9 mouse cellular contexts compared by ENCODE assay signal in the genomic region with DNA sequence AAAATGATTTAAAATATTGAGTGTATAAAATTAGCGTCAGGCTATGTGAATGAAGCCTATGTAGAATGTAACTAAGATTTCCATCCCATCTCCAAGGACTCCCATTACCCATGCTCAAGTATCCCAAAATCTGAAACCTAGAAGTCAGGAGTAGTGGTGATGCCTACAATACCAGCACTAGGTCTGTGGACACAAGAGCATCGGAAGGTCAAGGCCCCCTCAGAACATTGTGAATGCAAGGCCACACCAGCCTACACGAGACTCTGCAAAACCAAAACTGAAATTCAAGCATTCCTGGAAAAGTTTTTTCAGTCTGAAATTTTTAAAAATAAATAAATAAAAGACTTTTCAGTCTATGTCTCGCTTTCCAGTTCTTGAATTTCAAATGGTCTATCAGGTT. TPM values are rescaled to one million over a fixed set of nuclear protein-coding genes. Genes with fewer than 3 reads are reported as not detected.
DNase-seq lines count a peak whose midpoint lies in the region; ATAC-seq and TF ChIP-seq lines count a peak whose summit lies in the region.
"Had no signal": no experiment of that assay in that cellular context is flagged by ENCODE, and none has a peak within 500 bp of the region (broad histone marks: within the 10 kb centered on the region; RNA-seq: fewer than 3 reads in every experiment).

No protein-coding gene starts in this region.

- no peak for TF ChIP-seq CTCF in heart, adult 2 months (IDR thresholded peaks at IDR 0.05)

- H3K4me1 ChIP-seq in heart, adult 2 months (ENCODE audit: control insufficient read depth, insufficient read depth, low read length): peaks cover 29% of the 10 kb centered on the region
- H3K4me1 ChIP-seq in heart, embryonic 16.5 days (ENCODE audit: control insufficient read depth, insufficient read depth, low read length): peaks cover 63% of the 10 kb centered on the region

- H3K4me2 ChIP-seq in heart, embryonic 16.5 days (ENCODE audit: low read depth, low read length): no peak overlapping the region
- H3K4me2 ChIP-seq: forebrain, embryonic 15.5 days; hindbrain, embryonic 15.5 days had no signal

- H3K27ac ChIP-seq in heart, adult 2 months: peak overlapping the region; percentile 83
- peak overlapping the region; percentile 91 for H3K27ac ChIP-seq in heart, embryonic 16.5 days (ENCODE audit: low read length)
- H3K27ac ChIP-seq: forebrain, embryonic 15.5 days; hindbrain, embryonic 15.5 days had no signal

- peak; percentile 31 to 35 for DNase-seq in adrenal gland, postnatal 36 days
- DNase-seq in adrenal gland, postnatal 4 days (ENCODE audit: low spot score in 2 of 2): no peak
- DNase-seq in heart, adult 2 months: no peak
- DNase-seq in heart, postnatal 14 days: no peak
- DNase-seq in heart, adult 9 months (ENCODE audit: low spot score in 2 of 2): no peak
- DNase-seq in thymus, postnatal 0 days (ENCODE audit: low spot score): no peak

- no peak for TF ChIP-seq EP300 in heart, adult 2 months (IDR thresholded peaks at IDR 0.05; ENCODE audit: insufficient read depth, low read depth, low read length)

- no peak for TF ChIP-seq POLR2A in heart, adult 2 months (IDR thresholded peaks at IDR 0.05; ENCODE audit: insufficient read depth, low read depth, low read length)

- H3K4me3 ChIP-seq in heart, adult 2 months: no peak overlapping the region
- H3K4me3 ChIP-seq in heart, embryonic 16.5 days (ENCODE audit: low read length): no peak overlapping the region
- H3K4me3 ChIP-seq: forebrain, embryonic 15.5 days; hindbrain, embryonic 15.5 days had no signal

- whole genome bisulfite sequencing in heart, adult 2 months: 59% methylated on average over 4 of the region's 4 CpGs
- 76% methylated on average over 4 of the region's 4 CpGs for WGBS in heart, embryonic 16.5 days

- no peaks in the 10 kb centered on the region for H3K27me3 ChIP-seq in heart, adult 2 months (ENCODE audit: control insufficient read depth, insufficient read depth, low read length)
- H3K27me3 ChIP-seq in heart, embryonic 16.5 days (ENCODE audit: control insufficient read depth, insufficient read depth, low read length): no peaks in the 10 kb centered on the region
- H3K27me3 ChIP-seq: forebrain, embryonic 15.5 days; hindbrain, embryonic 15.5 days had no signal

- H3K36me3 ChIP-seq in heart, adult 2 months (ENCODE audit: control insufficient read depth, insufficient read depth, low read length): peaks cover 12% of the 10 kb centered on the region
- H3K36me3 ChIP-seq in heart, embryonic 16.5 days (ENCODE audit: control insufficient read depth, insufficient read depth): no peaks in the 10 kb centered on the region
- H3K36me3 ChIP-seq: forebrain, embryonic 15.5 days; hindbrain, embryonic 15.5 days had no signal

- no peak overlapping the region for H3K9ac ChIP-seq in heart, adult 2 months (ENCODE audit: low read depth, low read length)
- no peak overlapping the region for H3K9ac ChIP-seq in heart, embryonic 16.5 days (ENCODE audit: low read length)
- H3K9ac ChIP-seq: forebrain, embryonic 15.5 days; hindbrain, embryonic 15.5 days had no signal

- no peaks in the 10 kb centered on the region for H3K79me2 ChIP-seq in heart, adult 2 months (replicated peaks; ENCODE audit: control insufficient read depth, insufficient read depth, low read length)

- ATAC-seq in heart, embryonic 16.5 days (replicated peaks; ENCODE audit: extremely low read depth, insufficient read depth, low FRiP score): no peak

- no peaks in the 10 kb centered on the region for H3K9me3 ChIP-seq in heart, embryonic 16.5 days (replicated peaks; ENCODE audit: control insufficient read depth, low read length)
- H3K9me3 ChIP-seq: forebrain, embryonic 15.5 days; hindbrain, embryonic 15.5 days had no signal

- intact Hi-C loops in heart, adult 2 months (cut with DNase I): loop anchor here (2.0 to 5.0 kb wide), 4 partner anchors 50 to 206 kb away; no protein-coding TSS in a partner anchor
- intact Hi-C loops in heart, postnatal 14 days (cut with DNase I): loop anchor here (2.0 to 5.0 kb wide), 3 partner anchors 45 to 208 kb away; a partner anchor contains a TSS

RNA-seq across cellular contexts. Expression of a gene that starts 44.9 kb away (rescaled TPM):
- 100 to 1,000 TPM; 156 to 161 TPM for total RNA-seq in adrenal gland, postnatal 36 days (2021)
- total RNA-seq in adrenal gland, postnatal 4 days (2021): 100 to 1,000 TPM; 106 to 114 TPM
- total RNA-seq in heart, adult 2 months (2021): 100 to 1,000 TPM in 1 of 2 experiments, 10 to 100 TPM in 1; 86.4 to 106 TPM
- 72.4 and 95.9 TPM in 2 replicates for polyA plus RNA-seq in heart, adult 2 months (2012; rRNA removed)
- total RNA-seq in heart, postnatal 14 days (2021): 100 to 1,000 TPM; 110 to 116 TPM
- polyA plus RNA-seq in heart, embryonic 16.5 days (2015; fragmentation: Nextera tagmentation; extraction: Ambion mirVana): 42.4 and 53.8 TPM in 2 replicates
- polyA plus RNA-seq in thymus, postnatal 0 days (2015; fragmentation: Nextera tagmentation; extraction: Ambion mirVana): 37.6 and 41.5 TPM in 2 replicates

Comparison
In these comparisons a context has a peak if more than half of its experiments do, and no peak if none do; other contexts are left out.
1. DNase-seq: peak in adrenal gland, postnatal 36 days (2 of 2); none in adrenal gland, postnatal 4 days (0 of 2), heart, adult 2 months (0 of 2), heart, postnatal 14 days (0 of 2), heart, adult 9 months (0 of 2) and thymus, postnatal 0 days (single experiment).